Mouse (Mus musculus) ES-Bruce4 (cell line): ENCODE measurements around the gene Ppp1r9b. TPM values are rescaled to one million over a fixed set of nuclear protein-coding genes. Genes with fewer than 3 reads are reported as not detected.

Experiments used
- H3K27ac ChIP-seq: 2 replicates; pipeline ENCODE4 v1.5.1; 2012; ENCODE audit warnings: low read length, inconsistent platforms; ENCODE audit not compliant: insufficient read depth
- H3K27me3 ChIP-seq: 2 replicates; pipeline ENCODE4 v1.6.1; 2012; ENCODE audit warnings: mild to moderate bottlenecking, low read length, inconsistent platforms; ENCODE audit not compliant: control insufficient read depth, poor library complexity, insufficient read depth, severe bottlenecking
- H3K36me3 ChIP-seq: 2 replicates; pipeline ENCODE4 v1.6.1; 2012; ENCODE audit warnings: inconsistent platforms, mild to moderate bottlenecking, low read length, moderate library complexity; ENCODE audit not compliant: control insufficient read depth, poor library complexity, insufficient read depth, severe bottlenecking
- H3K4me1 ChIP-seq: one replicate; pipeline ENCODE4 v1.8.1; 2011; ENCODE audit warnings: low read length; ENCODE audit not compliant: control insufficient read depth, insufficient read depth
- H3K4me3 ChIP-seq: 2 replicates; pipeline ENCODE4 v1.5.1; 2011; ENCODE audit warnings: low read depth, mild to moderate bottlenecking, low read length
- H3K9ac ChIP-seq: 2 replicates; pipeline ENCODE4 v1.6.1; 2012; ENCODE audit warnings: low read depth, mild to moderate bottlenecking, inconsistent platforms; ENCODE audit not compliant: poor library complexity, severe bottlenecking
- H3K9me3 ChIP-seq: replicated peaks from 2 replicates; pipeline ENCODE4 v1.6.1; 2012; ENCODE audit warnings: mild to moderate bottlenecking, low read length, inconsistent platforms; ENCODE audit not compliant: control insufficient read depth, poor library complexity, insufficient read depth, severe bottlenecking
- CTCF ChIP-seq: IDR thresholded peaks from one replicate; pipeline ENCODE4 v1.8.1; 2011; ENCODE audit warnings: low read depth, low read length
- EP300 ChIP-seq: IDR thresholded peaks from 2 replicates; pipeline ENCODE4 v1.6.1; 2011; ENCODE audit warnings: low read depth, low read length; ENCODE audit not compliant: insufficient read depth
- POLR2A ChIP-seq: IDR thresholded peaks from one replicate; pipeline ENCODE4 v1.8.1; 2011; ENCODE audit warnings: low read length; ENCODE audit not compliant: insufficient read depth
- polyA plus RNA-seq: library from polyadenylated mRNA; stranded (reverse); fragments of >200 nt; gene quantifications from 2 replicates; pipeline ENCODE4 v1.2.4, GENCODE M21; 2011; ENCODE audit warnings: low read depth; ENCODE audit not compliant: missing spikeins, insufficient read depth, insufficient read length

The Ppp1r9b gene
- polyA plus RNA-seq, 1 experiment = 20.3 TPM

DNA sequence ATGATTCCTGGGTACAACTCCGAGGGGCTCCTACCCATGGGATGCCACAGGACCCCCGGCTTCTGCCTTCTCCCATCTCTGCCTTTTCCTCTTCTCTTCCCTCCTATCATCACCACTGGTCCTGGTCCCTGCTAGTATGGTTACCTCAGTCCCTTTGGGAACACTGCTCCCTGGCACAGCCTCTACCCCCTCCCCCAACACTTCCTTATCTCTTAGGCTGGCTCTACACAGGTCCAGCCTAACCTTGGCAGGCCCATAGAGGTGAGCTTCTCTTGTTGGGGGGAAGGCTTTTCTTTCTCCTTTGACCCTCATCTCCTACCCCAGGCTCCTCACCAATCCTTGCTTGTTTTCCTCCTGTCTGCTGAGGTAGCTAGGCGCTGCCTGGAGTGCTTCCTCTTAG, 24.6 kb downstream of the Ppp1r9b start:
- TF ChIP-seq POLR2A (no peak), CTCF (no peak)
- Histone ChIP-seq H3K27me3 (peaks cover under 1% of the 10 kb centered on the region), H3K4me1 (no peaks in the 10 kb centered on the region), H3K36me3 (no peaks in the 10 kb centered on the region), H3K27ac (no peak overlapping the region), H3K4me3 (no peak overlapping the region), H3K9ac (no peak overlapping the region), H3K9me3 (no peaks in the 10 kb centered on the region)

GRCm38 (mm10) chr11:95022237-95022992, 31.6 kb downstream of the Ppp1r9b start:
- Histone ChIP-seq H3K9me3 (no peaks in the 10 kb centered on the region), H3K36me3 (no peaks in the 10 kb centered on the region), H3K27me3 (no peaks in the 10 kb centered on the region), H3K27ac (no peak overlapping the region), H3K9ac (no peak overlapping the region), H3K4me3 (no peak overlapping the region), H3K4me1 (no peaks in the 10 kb centered on the region)
- no peak for TF ChIP-seq POLR2A
- TF ChIP-seq CTCF = peak; percentile 74
- TF ChIP-seq EP300 = no peak

DNA sequence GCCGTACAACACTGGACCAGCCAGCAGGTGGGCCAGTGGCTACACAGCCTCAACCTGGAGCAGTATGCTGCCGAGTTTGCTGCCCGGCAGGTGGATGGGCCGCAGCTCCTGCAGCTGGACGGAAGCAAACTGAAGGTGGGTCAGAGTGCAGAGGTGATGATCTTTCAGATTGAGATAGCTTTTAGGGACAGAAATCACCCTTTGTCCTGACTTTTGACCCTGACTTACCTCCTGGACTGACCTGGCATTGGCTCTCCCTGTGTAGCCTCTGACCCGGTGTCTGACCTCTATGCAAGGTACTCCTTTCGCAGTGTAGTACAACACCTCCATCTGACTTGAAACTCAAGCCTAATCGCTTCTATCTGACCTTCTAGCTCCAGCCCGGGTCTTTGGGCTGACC, 32.6 kb downstream of the Ppp1r9b start:
- no peak for TF ChIP-seq POLR2A
- no peak for TF ChIP-seq CTCF
- TF ChIP-seq EP300 = no peak

DNA sequence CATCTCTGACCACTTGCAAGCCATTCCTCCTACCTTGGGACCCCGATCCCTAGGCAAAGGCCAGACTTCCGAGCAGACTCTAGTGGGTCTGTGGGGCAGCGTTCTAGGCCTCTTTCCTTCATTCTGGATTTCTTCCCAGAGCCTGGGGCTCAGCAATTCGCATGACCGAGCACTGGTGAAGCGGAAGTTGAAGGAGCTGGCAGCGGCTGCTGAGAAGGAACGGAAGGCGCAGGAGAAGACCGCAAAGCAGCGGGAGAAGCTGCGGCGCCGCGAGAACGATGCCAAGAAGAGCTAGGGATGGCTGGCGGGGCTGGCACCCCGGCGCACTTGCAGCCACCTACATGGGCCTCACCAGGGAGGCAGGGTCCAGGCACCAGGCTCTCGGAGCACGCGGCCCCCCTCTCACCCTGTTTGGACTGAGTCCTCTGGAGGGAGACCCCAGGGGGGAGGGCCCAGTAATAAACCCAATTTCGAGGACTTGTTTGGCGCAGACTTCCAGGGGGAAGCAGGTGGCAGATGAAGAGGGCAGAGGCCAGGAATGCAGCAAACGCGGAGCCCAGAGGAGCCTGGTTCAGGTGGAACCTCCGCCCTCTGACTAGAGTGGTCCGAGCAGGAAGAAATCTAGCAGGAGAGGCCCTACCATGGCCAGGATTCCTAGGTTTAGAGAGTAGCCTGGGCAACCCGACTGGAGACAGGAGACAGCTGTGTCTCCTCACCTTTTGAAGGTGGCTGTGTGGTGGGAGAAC, 33.8 kb downstream of the Ppp1r9b start:
- peak overlapping the region; percentile 27 for H3K4me3 ChIP-seq
- no peak overlapping the region for H3K27ac ChIP-seq
- H3K4me1 ChIP-seq = no peaks in the 10 kb centered on the region
- H3K36me3 ChIP-seq = no peaks in the 10 kb centered on the region
- H3K9ac ChIP-seq = peak overlapping the region; percentile 44
- TF ChIP-seq POLR2A = no peak
- H3K27me3 ChIP-seq = no peaks in the 10 kb centered on the region
- no peaks in the 10 kb centered on the region for H3K9me3 ChIP-seq

More for the DNA sequence above, 32.6 kb downstream of the Ppp1r9b start:
- Histone ChIP-seq H3K27ac (no peak overlapping the region), H3K27me3 (no peaks in the 10 kb centered on the region), H3K9ac (no peak overlapping the region), H3K4me1 (no peaks in the 10 kb centered on the region), H3K4me3 (no peak overlapping the region), H3K36me3 (no peaks in the 10 kb centered on the region), H3K9me3 (no peaks in the 10 kb centered on the region)

DNA sequence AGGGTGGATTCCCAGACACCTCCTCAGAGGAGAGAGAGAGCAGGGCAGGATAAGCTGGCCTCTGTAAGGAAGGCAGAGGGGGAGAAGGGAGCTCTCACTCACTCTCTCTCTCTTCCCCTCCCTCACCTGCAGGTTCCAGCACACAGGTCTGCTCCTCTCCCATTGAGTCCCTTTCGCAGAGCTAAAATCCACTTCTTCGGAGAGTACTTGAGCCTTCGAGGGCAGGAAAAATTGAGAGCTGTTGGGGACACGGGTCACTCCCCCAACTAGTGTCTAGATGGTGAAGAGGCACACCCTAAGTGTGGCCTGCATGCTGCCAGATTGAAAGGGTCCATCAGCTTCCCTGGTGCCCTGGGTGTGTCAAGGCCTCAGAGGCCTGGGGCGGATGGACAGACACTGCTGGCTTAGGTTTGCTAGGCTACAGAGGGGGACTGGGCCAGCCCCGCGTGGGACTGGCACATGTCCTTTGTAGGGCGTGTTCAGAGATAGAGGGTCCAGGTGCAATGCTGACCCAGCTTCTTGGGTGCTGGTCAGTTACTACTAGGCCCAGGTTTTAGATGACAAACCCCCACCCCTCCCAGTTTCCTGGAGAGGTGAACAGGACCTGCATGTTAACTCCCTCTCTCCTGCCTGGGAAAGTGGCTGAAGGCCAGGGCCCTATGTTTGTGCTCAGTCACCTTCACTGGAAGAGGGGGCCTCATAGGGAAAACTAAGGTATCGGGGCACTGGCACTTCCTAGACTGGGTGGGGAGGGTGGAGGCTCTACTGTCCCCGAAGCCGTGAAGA, 34.6 kb downstream of the Ppp1r9b start:
- Histone ChIP-seq H3K27ac (no peak overlapping the region), H3K4me1 (no peaks in the 10 kb centered on the region), H3K4me3 (no peak overlapping the region), H3K9me3 (no peaks in the 10 kb centered on the region), H3K9ac (no peak overlapping the region), H3K36me3 (no peaks in the 10 kb centered on the region), H3K27me3 (no peaks in the 10 kb centered on the region)
- TF ChIP-seq CTCF = no peak
- TF ChIP-seq POLR2A = no peak
- no peak for TF ChIP-seq EP300

GRCm38 (mm10) chr11:95026090-95026542, 35.3 kb downstream of the Ppp1r9b start:
- Histone ChIP-seq H3K27me3 (no peaks in the 10 kb centered on the region), H3K36me3 (no peaks in the 10 kb centered on the region), H3K4me1 (no peaks in the 10 kb centered on the region), H3K9ac (no peak overlapping the region), H3K27ac (no peak overlapping the region), H3K9me3 (no peaks in the 10 kb centered on the region), H3K4me3 (no peak overlapping the region)
- TF ChIP-seq CTCF (no peak), EP300 (no peak), POLR2A (no peak)
